Mouse (Mus musculus) heart, postnatal 0 days (tissue): ENCODE results near the gene Sipa1l2. TPM values are rescaled to one million over a fixed set of nuclear protein-coding genes. Genes with fewer than 3 reads are reported as not detected.

Source experiments
- ATAC-seq: fragments of 200-750 bp; cut with Nextera tagmentation; 2 replicates; pipeline ENCODE4 v1.8.0; 2017; ENCODE audit warnings: low read depth, moderate number of reproducible peaks, moderate library complexity; ENCODE audit not compliant: insufficient read depth
- DNase-seq: peaks from one replicate; pipeline ENCODE4 v3.0.0-alpha.2; 2016; ENCODE audit warnings: low spot score
- H3K27ac ChIP-seq: fragments of 300-500 bp; sonication (generic); 2 replicates; pipeline ENCODE4 v1.5.1; 2014; ENCODE audit warnings: low read depth, mild to moderate bottlenecking
- H3K27me3 ChIP-seq: fragments of 300-500 bp; sonication (generic); 2 replicates; pipeline ENCODE4 v1.6.1; 2014; ENCODE audit warnings: low read length, mixed read lengths; ENCODE audit not compliant: control insufficient read depth, insufficient read depth
- H3K36me3 ChIP-seq: fragments of 300-500 bp; sonication (generic); replicated peaks from 2 replicates; pipeline ENCODE4 v1.6.1; 2014; ENCODE audit warnings: low read length, mixed read lengths; ENCODE audit not compliant: control insufficient read depth, insufficient read depth
- H3K4me1 ChIP-seq: fragments of 300-500 bp; sonication (generic); 2 replicates; pipeline ENCODE4 v1.6.1; 2014; ENCODE audit warnings: antibody characterized with exemption; ENCODE audit not compliant: control insufficient read depth, insufficient read depth
- H3K4me2 ChIP-seq: fragments of 300-500 bp; sonication (generic); 2 replicates; pipeline ENCODE4 v1.6.1; 2014; ENCODE audit warnings: low read depth, mild to moderate bottlenecking, low read length, moderate library complexity
- H3K4me3 ChIP-seq: fragments of 300-500 bp; sonication (generic); 2 replicates; pipeline ENCODE4 v1.5.1; 2014; ENCODE audit warnings: low read depth, low read length
- H3K9ac ChIP-seq: fragments of 300-500 bp; sonication (generic); replicated peaks from 2 replicates; pipeline ENCODE4 v1.6.1; 2014; ENCODE audit warnings: low read depth, low read length, mixed read lengths
- H3K9me3 ChIP-seq: fragments of 300-500 bp; sonication (generic); replicated peaks from 2 replicates; pipeline ENCODE4 v1.6.1; 2016; ENCODE audit warnings: low read length; ENCODE audit not compliant: control insufficient read depth
- CTCF ChIP-seq: IDR thresholded peaks from 2 replicates; pipeline ENCODE4 v1.5.1; 2016; ENCODE audit warnings: antibody characterized with exemption, control low read depth, low read depth
- EP300 ChIP-seq: IDR thresholded peaks from 2 replicates; pipeline ENCODE4 v1.6.1; 2016; ENCODE audit warnings: antibody characterized with exemption, low read depth
- WGBS: fragments of 180-500 bp; shearing (Covaris S2); extraction: QIAGEN DNeasy Blood & Tissue Kit; methylation state at CpG from one replicate; pipeline ENCODE4 v1.1.7; 2014; 5-methylcytosine and 5-hydroxymethylcytosine counted together
- polyA plus RNA-seq: library from polyadenylated mRNA; unstranded; fragments of >200 nt; fragmentation: Nextera tagmentation; extraction: Ambion mirVana; gene quantifications from 2 replicates; pipeline ENCODE4 v1.2.1, GENCODE M21; 2015
- total RNA-seq: library from RNA; depleted of rRNA; stranded (reverse); fragments of >200 nt; gene quantifications from 2 replicates; pipeline ENCODE4 v1.2.3, GENCODE M21; 2014; ENCODE audit warnings: low replicate concordance

Gene Sipa1l2
- total and polyA plus RNA-seq, 2 experiments from 2014 or later = 13.6 to 65.8 TPM

DNA sequence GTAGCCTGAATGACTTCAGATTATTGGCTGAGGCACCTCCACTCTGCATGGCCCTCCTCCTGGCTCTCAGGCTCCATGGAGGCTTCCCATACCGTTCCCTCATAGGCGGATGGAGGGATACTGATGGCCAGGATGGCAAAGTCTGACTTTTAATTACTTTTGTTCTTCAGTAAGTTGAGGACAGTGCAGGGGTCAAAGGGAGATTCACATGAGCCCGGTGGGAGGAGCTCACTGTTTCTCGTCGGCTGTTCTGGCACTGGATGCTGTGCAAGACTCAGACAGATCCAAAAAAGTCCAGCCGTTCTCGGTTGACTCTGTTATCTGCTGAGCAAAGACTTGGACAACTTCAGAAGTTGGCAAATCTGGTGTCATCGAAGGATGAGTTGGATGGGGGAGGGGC, 155.0 kb downstream of the Sipa1l2 start:
- no peak for ATAC-seq
- no peak overlapping the region for H3K4me3 ChIP-seq
- 54% methylated on average over 8 of the region's 8 CpGs for WGBS
- H3K27me3 ChIP-seq = no peaks in the 10 kb centered on the region
- H3K9me3 ChIP-seq = no peaks in the 10 kb centered on the region
- no peak overlapping the region for H3K27ac ChIP-seq
- no peak overlapping the region for H3K9ac ChIP-seq
- DNase-seq = no peak
- TF ChIP-seq EP300 = no peak
- no peak for TF ChIP-seq CTCF
- peaks cover 34% of the 10 kb centered on the region for H3K36me3 ChIP-seq
- no peak overlapping the region for H3K4me2 ChIP-seq
- H3K4me1 ChIP-seq = no peaks in the 10 kb centered on the region

DNA sequence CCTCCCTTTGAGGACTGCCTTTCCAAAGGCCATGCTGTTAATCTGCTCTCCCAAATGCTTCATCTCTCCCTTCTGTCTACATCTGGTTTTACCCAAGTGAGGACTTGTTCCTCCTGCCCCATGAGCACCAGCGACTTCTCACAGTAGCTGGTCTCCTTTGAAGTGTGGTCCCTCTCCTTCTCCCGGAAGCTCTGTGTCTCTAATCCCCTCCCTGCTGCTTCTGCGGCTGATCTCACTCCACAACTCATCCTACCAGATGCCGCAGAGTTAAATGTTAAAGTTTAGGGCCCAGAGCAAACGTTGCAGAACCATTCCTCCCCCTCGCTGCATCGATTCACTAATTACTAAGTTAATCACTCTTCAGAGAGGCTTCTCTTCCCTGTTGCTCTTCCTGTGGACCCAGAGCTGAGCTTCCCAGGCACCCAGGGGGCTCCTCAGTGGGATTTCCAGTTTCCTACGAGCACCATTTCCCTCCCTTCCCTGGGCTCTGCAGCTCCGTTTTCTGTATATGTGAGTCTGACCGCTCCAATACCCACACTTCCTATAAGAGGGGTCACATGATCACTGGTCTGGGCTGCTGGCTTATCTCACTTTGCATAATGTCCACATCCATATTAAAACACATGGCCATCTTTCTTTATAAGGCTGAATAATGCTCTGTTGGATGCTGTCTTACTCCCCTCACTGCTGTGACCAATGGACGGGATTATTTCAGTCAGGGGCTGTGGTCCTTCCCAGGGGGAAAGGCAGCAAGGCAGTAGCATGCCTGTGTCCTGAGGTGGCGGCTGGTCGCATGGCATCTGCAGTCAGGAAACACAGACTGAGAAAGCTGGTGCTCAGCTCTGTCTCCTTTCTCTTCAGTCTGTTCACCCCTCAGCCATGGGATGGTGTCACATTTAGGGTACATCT, 156.4 kb downstream of the Sipa1l2 start:
- TF ChIP-seq CTCF (no peak), EP300 (no peak)
- H3K27me3 ChIP-seq = no peaks in the 10 kb centered on the region
- peaks cover 20% of the 10 kb centered on the region for H3K36me3 ChIP-seq
- no peak for ATAC-seq
- no peak overlapping the region for H3K4me2 ChIP-seq
- no peak overlapping the region for H3K9ac ChIP-seq
- H3K27ac ChIP-seq = no peak overlapping the region
- 36% methylated on average over 13 of the region's 13 CpGs for WGBS
- H3K4me3 ChIP-seq = no peak overlapping the region
- no peak for DNase-seq
- no peaks in the 10 kb centered on the region for H3K4me1 ChIP-seq
- H3K9me3 ChIP-seq = no peaks in the 10 kb centered on the region

DNA sequence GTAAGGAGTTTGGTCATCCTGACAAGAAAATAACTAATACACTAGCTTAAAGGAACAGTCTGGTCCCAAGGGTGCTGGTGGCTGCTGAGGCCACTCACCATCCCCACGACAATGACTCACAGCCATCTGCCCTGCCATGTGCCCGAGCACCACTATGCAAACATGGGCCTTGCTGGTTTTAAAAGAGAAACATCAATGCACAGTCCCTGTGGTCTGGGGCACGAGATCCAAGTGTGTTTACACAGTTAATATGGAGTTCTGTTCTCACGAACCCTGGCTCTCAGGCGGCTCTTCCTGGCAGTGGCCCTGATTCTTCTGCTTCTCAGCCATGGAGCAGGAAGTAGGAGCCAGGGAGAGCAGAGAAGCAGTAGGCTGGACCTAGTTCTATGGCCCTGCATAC, 159.0 kb downstream of the Sipa1l2 start:
- Histone ChIP-seq H3K9ac (no peak overlapping the region), H3K9me3 (peaks cover 1% of the 10 kb centered on the region; the same call in 1 of the 2 replicates), H3K4me1 (peaks cover 5% of the 10 kb centered on the region), H3K27me3 (no peaks in the 10 kb centered on the region), H3K36me3 (no peaks in the 10 kb centered on the region), H3K4me3 (no peak overlapping the region), H3K27ac (no peak overlapping the region), H3K4me2 (no peak overlapping the region)
- 58% methylated on average over 5 of the region's 5 CpGs for WGBS
- DNase-seq = no peak
- ATAC-seq = no peak
- TF ChIP-seq CTCF (no peak), EP300 (no peak)

DNA sequence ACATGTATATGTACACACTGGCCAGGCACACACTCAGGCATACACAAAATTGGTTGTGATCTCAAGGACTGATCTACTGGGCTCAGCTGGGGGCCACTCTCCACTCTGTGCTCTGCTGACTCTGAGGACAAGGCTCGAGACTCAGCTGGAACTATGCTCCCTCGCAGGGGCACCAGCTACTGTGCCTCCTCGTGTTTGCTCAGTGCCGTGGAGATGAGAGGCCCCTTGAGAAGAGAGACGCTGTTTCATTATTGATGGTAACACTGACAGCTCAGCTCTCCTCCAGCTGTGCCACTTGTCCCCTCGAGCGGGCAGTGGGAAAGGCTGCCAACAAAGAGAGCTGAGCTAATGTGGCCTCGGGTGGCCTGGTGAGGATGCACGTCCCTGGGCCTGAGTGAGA, 161.9 kb downstream of the Sipa1l2 start:
- no peak overlapping the region for H3K27ac ChIP-seq
- H3K4me3 ChIP-seq = no peak overlapping the region
- H3K4me1 ChIP-seq = peaks cover 5% of the 10 kb centered on the region
- peaks cover 13% of the 10 kb centered on the region; the same call in 1 of the 2 replicates for H3K9me3 ChIP-seq
- TF ChIP-seq EP300 = no peak
- TF ChIP-seq CTCF = no peak
- H3K9ac ChIP-seq = no peak overlapping the region
- no peaks in the 10 kb centered on the region for H3K36me3 ChIP-seq
- no peak overlapping the region for H3K4me2 ChIP-seq
- H3K27me3 ChIP-seq = no peaks in the 10 kb centered on the region
- WGBS = 30% methylated on average over 9 of the region's 9 CpGs
- peak; percentile 12; the same call in 1 of the 2 replicates for ATAC-seq
- DNase-seq = no peak

DNA sequence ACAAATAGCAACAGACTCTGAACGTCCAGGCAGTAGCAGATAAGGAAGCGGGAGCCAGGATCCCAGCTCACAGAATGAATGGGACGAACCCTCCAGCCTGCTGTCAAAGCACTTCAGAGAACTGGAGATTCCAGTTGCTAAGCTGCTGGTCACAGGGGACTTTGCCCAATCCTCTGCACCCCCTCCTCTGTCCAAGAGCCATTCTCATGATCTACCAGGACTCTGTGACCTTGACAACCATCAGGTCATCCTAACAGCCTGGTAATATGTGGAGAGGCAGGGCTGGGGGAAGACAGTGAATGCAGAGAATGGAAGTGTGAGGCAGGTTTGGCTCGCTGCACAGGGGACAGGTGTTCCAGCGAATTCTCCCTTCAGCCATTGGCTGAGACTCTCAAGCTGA, 163.2 kb downstream of the Sipa1l2 start:
- Histone ChIP-seq H3K27me3 (no peaks in the 10 kb centered on the region), H3K27ac (peak overlapping the region; percentile 36; the same call in 1 of the 2 replicates), H3K4me3 (no peak overlapping the region), H3K9me3 (peaks cover 13% of the 10 kb centered on the region; the same call in 1 of the 2 replicates), H3K9ac (no peak overlapping the region), H3K4me1 (peaks cover 5% of the 10 kb centered on the region), H3K4me2 (no peak overlapping the region), H3K36me3 (no peaks in the 10 kb centered on the region)
- WGBS = 27% methylated on average over 5 of the region's 5 CpGs
- no peak for ATAC-seq
- TF ChIP-seq EP300 = no peak
- no peak for TF ChIP-seq CTCF
- DNase-seq = no peak
